Mouse (Mus musculus): ENCODE measurements around the gene Olfr12.

The Olfr12 gene

GRCm38 (mm10) chr1:92640393-92640792 is 22.8 kb downstream of the Olfr12 start:
- no peak for DNase-seq (ENCODE audit: low read depth in 1 of 2, low spot score in 2 of 2)

- peak; percentile 64 to 80 for DNase-seq (ENCODE audit: low read depth in 1 of 2, low spot score in 2 of 2)
Observed at GRCm38 (mm10) chr1:92641514-92642272, 24.1 kb downstream of the Olfr12 start, which contains the start of gene Cops9. Gene Cops9, minus strand, starts transcription at chr1:92641985.

GRCm38 (mm10) chr1:92643691-92644090 is 26.1 kb downstream of the Olfr12 start:
- DNase-seq (ENCODE audit: low read depth in 1 of 2, low spot score in 2 of 2) = no peak

- no peak for DNase-seq (ENCODE audit: low read depth in 1 of 2, low spot score in 2 of 2)
Observed at GRCm38 (mm10) chr1:92644916-92645315, 27.3 kb downstream of the Olfr12 start.

GRCm38 (mm10) chr1:92646111-92646510 is 28.5 kb downstream of the Olfr12 start:
- DNase-seq (ENCODE audit: low read depth in 1 of 2, low spot score in 2 of 2) = no peak

GRCm38 (mm10) chr1:92646601-92647000 is 29.0 kb downstream of the Olfr12 start:
- no peak for DNase-seq (ENCODE audit: low read depth in 1 of 2, low spot score in 2 of 2)

GRCm38 (mm10) chr1:92647026-92647425 is 29.4 kb downstream of the Olfr12 start:
- DNase-seq (ENCODE audit: low read depth in 1 of 2, low spot score in 2 of 2) = no peak

DNA sequence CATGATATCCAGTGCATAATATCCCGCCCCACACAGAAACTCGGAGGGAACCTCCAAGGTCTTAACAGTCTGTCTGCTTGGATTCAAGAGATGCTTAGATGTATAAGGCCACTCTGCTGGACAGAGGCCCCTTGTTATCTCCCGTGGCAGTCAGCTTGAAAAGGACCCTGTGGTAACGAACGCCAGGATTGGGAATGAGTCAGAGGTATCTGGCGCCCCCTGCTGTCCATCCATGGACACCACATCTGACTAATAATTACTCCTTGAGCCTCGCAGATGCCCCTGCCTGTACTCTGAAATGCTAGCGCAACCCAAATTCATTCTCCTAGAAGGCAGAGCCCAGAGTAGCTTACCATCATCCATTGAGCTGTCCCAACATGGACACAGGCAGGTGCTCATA is 30.2 kb downstream of the Olfr12 start:
- DNase-seq (ENCODE audit: low read depth in 1 of 2, low spot score in 2 of 2) = peak in 1 of 2 experiments; percentile 35

- DNase-seq (ENCODE audit: low read depth in 1 of 2, low spot score in 2 of 2) = no peak
Observed at GRCm38 (mm10) chr1:92648197-92648596, 30.6 kb downstream of the Olfr12 start.

DNA sequence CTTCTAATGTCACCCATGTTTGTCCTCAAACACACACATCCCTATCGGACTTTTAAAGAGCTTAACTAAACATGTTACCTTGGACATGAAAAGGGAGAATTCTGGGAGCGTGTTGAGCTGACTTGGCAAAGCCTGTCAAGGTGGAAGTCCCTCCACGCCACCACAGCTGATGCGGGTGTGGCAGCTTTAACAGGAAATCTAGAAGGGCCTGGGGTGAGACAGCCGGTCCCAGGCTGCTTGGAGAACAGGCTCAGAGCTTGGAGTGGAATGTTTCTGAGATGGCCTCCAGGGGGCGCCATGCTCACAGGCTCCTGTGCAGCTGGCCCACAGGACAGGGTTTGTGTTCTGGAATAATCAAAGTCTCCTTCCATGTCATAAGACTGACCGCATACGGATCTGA is 31.1 kb downstream of the Olfr12 start, which contains the start of gene Otos:
Gene Otos, minus strand, starts transcription at position 169 of the 400 bp plus-strand sequence.
- peak in 1 of 2 experiments; percentile 37 for DNase-seq (ENCODE audit: low read depth in 1 of 2, low spot score in 2 of 2)

GRCm38 (mm10) chr1:92651467-92651866 is 33.9 kb downstream of the Olfr12 start:
- no peak for DNase-seq (ENCODE audit: low read depth in 1 of 2, low spot score in 2 of 2)

DNA sequence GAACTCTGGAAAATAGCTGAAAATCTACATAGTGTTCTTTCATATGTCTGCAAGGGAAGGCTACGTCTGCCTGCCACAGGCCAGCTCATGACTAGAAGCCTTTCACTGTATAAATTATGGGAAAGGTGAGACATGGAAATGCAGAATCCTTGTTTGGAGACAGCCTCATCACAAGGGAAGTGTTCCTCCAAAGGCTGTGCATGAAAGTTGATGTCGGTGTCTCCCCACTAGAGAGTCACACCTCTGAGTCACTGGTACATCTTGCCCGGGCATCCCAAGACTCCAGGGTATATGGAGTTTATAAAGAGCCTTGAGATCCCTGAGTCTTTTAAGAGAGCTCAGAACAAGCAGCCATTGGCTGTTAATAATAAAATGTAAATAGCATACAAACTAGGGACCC is 35.6 kb downstream of the Olfr12 start:
- no peak for DNase-seq (ENCODE audit: low read depth in 1 of 2, low spot score in 2 of 2)

- no peak for DNase-seq (ENCODE audit: low read depth in 1 of 2, low spot score in 2 of 2)
Observed at GRCm38 (mm10) chr1:92654676-92655075, 37.1 kb downstream of the Olfr12 start.

DNA sequence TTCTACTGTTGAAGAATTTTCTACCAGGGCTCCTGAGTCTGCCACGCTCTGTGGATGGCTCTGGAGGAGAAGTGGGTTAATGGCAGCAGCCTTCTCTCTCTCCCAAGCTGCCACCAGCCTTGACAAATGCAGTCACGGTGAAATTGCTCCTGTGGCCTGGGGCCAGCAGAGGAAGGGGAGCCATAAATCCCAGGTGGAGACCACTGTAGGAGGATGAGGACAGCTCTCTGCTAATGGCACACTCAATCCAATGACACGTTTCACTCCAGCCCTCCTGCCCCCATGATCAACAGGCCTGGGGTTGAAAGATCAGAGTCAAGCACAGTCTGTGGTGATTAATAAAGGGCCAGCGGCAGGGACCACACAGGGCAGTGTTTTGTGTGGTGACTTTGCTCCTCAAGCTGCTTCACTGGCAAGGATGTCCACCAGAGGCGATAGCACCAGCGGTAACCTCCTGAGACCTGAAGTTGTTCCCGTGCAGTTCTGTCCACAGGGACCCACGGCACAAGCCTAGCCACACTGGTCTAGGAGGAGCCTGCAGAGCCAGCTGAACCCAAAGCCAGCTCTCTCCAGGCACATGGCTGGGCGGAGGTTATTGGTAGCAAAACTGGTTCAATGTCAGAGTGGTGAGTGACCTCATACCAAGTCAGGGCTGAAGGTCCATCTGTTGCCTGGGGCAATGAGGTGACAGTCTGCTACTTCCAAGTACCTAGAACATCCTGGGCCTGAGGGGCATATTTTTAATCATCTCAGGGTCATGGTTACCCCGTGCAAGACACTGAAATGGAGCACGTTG is 39.6 kb downstream of the Olfr12 start:
- no peak for DNase-seq (ENCODE audit: low read depth in 1 of 2, low spot score in 2 of 2)

- DNase-seq (ENCODE audit: low read depth in 1 of 2, low spot score in 2 of 2) = no peak
Observed at GRCm38 (mm10) chr1:92659392-92659791, 41.8 kb downstream of the Olfr12 start.

DNA sequence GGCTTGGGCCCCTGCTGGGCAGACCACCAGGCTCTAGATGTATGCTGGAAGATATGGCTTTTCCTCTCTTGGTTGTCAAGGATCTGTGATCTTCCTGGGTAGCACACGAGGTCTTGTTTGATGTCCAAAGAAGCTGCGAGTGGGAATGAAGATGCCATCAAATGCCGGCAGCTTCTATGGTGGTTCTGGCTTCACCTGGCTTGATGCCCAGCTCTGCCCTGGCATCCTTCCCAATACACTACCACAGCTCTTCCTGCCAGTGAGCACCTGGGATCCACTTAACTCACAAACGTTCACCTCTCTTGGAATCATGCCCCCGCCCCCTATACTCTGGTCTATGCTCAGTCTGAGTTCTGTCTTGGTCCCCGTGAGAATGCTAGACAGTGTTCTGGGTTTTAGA is 49.5 kb downstream of the Olfr12 start:
- no peak for DNase-seq (ENCODE audit: low read depth in 1 of 2, low spot score in 2 of 2)

GRCm38 (mm10) chr1:92669430-92669829 is 51.8 kb downstream of the Olfr12 start:
- DNase-seq (ENCODE audit: low read depth in 1 of 2, low spot score in 2 of 2) = no peak

DNA sequence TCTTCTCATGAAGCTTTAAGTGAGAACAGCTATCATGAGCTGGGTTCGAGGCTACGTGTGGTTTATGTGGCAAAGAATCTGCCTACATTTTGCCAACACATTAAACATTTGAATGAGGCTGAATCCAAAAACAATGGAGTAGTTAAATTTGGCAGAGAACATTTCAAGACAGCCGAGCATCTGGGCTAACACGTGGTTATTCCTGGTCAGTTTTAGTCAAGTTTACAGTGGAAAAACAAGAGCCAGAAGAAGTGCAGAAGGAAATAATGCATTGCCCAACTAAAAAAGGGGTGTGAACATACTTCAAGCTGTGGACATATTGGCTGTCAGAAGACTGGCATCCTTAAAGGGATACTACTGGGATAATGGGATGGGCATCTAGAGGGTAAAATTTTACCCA is 53.7 kb downstream of the Olfr12 start:
- no peak for DNase-seq (ENCODE audit: low read depth in 1 of 2, low spot score in 2 of 2)
